Mouse (Mus musculus) cerebellum, adult (tissue): ENCODE data around the gene Csk.
A peak's percentile ranks its signal among the peaks of the same experiment; 100 is the strongest.

Experiments used
- ATAC-seq: cut with Nextera tagmentation; 2 replicates; pipeline ENCODE4 v1.9.2; 2017; ENCODE audit warnings: mild to moderate bottlenecking, moderate library complexity, mixed read lengths; ENCODE audit not compliant: insufficient number of reproducible peaks, low FRiP score, low TSS enrichment

The Csk gene

DNA sequence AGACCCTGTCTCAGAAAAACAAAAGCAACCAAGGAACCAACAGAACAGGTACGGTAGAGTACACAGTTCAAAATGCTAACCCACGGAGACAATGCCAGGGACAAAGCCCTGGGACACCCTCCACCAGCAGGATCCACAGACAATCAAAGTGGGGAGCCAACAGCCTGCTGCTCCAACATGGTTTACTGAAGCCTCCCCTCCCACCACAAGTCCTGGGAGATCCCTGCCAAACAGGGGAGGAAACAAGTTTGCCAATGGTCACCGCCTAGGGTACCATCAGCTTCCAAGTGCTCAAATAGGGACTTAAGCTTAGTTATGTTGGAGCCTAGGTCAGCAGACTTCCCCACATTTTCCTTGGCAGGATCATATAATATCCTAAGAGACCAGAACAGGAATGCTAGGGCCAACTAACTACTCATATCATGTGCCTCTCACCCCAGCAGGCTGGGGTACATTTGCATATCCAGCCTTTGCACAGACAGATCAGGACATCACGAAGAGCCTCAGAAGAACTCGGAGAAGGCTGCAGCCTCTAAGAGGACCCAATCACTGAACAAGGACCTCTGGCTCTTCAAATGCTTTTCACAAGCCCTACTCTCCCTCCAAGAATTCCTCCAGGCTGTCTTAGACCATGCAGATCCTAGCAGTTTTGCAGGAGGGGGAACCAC, 13.6 kb downstream of the Csk start:
- ATAC-seq: no peak

DNA sequence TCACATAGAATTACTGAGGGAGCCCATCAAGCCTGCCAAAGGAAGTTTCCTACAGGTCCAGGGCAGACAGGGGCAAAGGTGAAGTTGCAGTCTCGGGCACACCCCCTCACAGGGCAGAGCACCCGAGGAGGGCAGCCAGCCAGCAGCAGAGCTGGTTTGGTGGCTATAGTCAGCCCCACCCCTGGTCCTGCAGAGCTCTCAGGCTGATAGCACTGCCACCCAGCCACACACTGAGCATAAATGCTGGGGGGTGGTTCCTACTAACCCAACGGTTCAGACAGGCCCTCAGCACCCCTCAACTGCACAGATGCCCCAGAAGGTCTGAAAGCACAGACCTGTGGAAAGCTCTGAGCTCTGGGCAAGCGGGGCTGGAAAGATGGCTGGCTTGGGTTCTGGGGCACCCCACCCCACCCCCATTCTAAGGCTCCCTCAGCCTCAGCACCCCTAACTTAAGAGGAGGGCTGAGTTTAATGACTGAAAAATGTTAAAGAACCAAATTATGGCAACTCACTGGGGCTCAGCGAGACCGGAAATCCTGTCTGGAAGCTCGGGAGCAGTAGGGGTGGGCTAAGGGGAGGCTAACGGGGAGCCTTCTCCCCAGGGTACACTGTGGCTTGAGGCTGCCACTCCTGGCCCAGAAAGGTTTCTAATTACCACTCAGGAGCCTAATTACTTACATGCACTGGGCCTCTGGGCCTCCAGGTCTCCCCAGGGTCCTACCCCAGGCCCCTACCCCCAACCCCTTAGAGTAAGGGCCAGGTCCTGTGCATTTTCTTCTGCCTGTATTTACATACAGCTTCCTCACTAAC, 14.6 kb downstream of the Csk start:
- ATAC-seq: no peak

DNA sequence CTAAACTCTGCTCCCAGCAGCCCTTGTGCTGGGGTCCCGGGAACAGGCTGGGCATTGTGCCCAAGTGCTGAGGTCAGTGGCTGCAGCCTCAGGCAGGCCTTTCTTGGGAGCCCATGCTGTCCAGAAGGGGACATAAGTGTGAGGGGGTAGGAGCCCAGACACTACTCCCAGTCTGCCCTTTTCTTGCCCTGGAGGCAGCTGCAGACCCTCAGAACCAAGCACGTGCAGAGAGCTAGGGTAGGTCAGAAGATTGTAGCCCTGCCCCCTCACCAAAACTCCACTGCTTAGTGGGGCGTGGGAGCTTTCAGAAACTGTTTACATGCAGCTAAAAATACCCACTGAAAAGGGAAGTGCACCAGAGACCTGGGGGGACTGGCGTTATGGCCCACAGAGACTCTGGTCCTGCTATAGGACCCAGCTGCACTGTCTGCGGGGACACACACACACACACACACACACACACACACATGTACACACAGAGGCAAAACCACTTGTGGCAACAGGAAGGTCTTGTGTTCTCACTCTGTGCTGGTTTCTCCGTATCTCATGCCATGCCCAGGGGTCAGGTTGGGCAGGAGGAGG, 15.6 kb downstream of the Csk start:
- no peak for ATAC-seq

DNA sequence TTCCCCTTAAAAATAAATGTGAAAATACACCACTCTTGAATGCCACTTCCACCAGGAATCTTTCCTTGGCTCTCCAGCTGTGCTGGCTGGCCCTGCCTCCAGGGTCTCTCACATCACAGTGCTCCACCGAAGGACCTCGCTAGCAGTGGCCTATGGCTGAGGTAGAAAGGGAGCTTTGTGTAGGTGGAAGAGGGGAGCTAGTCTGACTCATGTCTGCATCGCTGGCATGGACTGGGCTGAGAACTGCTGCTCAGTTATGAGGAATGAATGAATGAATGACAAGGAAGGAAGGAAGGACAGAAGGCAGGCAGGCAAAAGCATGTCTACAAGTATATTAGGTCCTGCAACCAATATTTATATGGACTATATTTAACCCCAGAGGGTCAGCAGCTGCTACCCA, 16.2 kb downstream of the Csk start:
- ATAC-seq: no peak

DNA sequence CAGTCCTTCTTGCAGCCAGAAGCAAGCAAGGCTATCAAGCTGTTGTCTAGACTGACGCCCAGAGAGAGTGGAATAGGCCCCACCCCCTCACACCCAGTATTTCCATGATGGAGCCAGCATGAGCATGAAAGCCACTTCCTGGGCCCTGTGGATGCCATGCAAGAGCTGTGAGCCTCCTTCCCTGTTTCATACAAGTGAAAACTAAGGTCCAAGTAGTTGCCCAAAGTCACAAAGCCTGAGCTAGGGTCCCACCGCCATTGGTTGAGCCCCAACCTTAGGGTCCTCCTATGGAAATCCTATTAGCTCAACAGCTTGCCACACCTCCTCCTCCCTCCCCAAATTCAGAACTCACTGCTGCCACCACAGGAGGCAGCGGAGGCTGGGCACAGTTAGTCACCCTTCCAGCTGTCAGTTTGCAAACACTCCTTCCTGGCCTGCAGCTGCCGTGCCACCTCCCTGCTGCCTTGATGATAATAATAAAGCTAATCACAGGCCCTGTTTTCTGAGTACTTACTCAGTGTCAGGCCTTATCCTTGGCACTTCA, 19.9 kb downstream of the Csk start:
- ATAC-seq: no peak

DNA sequence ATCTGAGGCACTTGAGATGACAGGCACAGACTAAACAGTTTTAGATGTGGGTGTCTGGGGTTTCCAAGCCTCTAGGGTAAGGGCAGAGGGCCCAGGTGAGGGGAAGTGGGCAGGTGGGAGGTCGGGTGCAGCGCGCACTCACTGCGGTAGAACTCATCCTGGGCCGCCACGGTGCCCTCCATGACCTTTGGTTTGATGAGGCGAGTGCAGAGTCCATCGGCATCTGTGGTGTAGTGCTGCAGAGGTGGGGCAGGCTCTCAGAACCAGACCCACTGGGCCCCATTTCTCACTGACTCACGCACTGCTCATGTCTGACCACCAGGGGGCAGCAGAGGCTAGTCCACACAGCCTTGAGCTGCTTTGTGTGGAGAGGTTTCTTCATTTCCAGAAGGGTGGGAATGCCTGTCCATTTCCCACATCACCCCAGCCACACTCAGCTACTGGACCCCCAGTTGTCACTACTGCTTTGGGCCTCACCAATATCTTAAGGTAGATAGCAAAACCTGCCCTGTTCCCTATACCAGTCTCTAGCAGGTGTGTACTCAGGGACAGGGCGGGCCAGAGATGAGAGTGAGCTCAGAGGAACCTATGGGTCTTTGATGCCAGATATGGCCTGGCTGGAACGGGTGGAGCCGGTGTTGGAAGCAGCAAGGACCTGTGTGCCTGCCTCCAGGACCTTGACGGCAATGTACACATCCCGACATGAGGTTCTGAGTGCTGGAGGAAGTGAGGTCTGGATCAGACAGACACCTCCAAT, 24.1 kb downstream of the Csk start:
- ATAC-seq: 0 out of 2 replicates have a peak, but pooled peaks have one; percentile 37

DNA sequence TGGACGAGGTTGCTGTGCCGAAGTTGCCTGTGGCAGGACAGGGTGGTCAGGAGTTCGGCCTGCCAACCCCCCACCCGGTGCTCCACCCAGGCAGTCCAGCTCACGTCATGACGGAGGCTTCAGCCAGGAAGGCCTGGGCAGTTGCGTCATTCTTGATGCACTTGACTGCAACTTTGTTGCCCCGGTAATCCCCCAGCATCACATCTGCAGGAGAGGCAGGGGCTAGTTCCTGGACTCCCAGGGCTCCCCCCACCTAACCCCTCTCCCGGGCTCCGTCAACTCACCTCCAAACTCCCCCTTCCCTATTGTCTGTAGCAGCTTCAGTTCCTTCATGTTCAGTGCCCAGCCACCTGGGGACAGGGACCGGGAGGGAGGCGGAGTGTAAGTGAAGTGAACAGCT, 24.7 kb downstream of the Csk start:
- ATAC-seq: no peak

DNA sequence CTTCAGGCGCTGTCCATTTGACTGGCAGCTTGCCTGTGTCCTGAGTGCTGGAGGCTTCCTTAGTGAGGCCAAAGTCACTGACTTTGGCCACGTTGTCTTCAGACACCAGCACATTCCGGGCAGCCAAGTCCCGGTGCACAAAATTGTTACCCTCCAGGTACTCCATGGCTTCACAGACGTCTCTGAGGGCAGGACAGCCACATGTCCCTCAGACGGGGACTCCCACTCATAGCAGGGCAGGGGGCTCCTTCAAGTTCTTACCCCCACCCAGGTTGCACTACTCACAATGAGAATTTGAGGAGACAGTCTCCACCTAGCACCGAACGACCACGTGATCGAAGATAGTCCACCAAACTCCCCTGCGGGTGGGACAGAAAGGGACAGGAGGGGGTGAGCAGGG, 25.5 kb downstream of the Csk start:
- ATAC-seq: no peak

DNA sequence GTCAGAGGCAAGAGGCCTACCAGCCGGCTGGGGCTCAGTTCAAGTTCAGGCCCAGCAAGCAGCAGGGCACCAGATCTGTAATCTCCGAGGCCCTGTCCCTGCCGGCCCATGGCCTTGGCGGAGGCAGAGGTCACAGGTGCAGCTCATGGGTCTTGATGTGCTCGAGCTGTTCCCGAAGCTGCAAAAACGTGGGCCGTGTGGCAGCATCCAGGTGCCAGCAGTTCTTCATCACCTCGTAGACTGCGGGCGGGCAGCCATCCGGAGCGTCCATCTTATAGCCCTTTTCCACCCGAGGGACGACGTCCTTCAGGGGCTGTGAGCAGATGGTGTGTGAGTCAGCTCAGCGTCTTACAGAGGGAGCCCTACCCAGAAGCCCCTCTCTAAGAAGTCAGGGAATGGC, 26.2 kb downstream of the Csk start:
- ATAC-seq: no peak

DNA sequence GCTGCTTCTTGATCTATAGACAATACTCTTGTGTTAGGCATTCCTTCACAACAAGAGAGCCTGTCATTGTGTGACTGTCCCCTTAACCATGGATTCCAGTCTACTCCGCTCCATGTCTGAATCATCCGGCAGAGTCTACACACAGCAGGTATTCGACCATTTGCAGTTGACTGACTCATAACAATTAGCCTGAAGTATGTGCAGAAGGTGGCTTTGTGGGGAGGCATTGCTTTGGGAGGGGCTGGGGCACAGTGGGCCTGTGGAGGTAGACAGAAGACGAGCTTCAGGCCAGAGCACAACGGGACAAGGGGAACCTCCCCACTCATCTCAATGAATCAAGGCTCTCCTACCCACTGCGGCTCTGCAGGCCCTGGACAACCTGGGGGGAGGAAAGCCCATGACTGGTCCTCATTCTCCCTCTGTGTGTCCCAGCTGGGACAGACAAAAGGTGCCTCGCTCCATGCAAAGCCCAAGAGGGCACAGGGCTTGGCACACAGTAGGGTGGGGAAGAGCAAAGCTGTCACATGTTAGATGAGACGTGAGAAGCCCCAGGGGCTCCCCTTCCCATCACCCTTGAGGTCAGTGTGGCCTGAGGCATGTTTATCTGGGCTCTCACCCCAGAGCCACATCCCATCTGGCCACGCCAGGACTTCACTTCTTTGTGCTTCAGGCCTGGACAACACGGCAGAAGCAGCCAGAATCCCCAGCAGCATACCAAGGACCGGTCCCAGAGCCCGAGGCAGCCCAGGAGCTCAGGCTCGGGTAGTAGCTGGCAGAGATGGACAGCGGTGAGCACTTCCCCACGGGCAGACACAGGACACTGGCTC, 27.5 kb downstream of the Csk start:
- no peak for ATAC-seq

DNA sequence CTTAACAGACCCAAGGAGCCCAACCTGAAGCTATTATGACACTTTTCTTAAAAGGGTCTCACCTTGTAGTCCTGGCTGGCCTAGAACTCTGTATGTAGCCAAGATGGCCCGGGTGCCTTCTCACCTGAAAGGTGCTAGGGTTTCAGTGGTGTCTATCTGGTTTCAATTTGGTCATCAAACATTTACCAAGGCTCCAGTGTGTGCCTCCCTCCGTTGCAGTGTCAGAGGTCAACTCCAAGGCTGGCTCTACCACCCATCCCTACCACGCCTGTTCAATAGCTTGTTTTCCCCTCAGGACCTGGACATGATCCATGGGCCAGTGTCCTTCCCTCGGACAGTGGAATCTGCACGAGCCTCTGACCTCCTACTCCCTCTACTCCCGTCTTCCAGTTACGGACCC, 29.1 kb downstream of the Csk start:
- ATAC-seq: no peak

DNA sequence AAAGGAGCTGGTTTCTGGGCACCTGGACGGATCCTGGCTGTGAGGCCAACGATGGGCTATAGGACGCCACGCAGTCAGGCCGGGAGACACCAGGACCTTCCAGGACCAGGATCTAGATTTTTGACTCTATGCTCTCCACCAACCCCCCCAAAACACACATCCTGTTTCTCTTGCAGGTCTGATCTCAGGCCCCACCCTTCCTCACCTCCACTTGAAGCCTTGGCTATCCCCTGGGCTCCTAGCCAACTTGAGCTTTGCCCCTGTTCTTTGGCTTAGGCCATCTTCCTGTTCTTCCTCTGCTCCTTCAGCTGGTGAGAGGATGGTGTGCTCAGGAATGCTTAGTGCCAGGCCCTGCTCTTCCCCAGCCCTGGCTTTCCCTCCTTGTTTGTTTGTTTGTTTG, 32.8 kb downstream of the Csk start, which contains the start of gene Lman1l:
TSS of gene Lman1l (minus strand) at position 101 of the 400 bp plus-strand sequence.
- ATAC-seq: no peak

DNA sequence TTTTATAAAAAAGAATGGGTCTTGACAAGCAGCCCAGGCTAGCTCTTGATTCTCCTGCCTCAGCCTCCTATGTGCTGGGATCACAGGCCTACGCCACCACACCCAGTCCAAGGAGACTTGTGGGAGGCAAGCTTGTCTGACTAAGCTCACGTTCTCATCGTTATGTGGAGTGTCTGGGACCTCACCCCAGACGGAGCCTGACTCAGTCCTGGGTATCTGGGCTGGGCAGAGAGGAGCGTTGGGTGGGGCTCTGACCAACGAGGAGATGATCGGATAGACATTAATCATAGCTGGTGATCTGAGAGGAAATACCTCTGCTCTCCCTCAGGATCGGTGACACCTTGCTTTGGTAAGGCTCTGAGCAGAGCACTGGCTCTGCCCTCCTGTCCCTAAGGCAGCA, 34.6 kb downstream of the Csk start:
- ATAC-seq: no peak

DNA sequence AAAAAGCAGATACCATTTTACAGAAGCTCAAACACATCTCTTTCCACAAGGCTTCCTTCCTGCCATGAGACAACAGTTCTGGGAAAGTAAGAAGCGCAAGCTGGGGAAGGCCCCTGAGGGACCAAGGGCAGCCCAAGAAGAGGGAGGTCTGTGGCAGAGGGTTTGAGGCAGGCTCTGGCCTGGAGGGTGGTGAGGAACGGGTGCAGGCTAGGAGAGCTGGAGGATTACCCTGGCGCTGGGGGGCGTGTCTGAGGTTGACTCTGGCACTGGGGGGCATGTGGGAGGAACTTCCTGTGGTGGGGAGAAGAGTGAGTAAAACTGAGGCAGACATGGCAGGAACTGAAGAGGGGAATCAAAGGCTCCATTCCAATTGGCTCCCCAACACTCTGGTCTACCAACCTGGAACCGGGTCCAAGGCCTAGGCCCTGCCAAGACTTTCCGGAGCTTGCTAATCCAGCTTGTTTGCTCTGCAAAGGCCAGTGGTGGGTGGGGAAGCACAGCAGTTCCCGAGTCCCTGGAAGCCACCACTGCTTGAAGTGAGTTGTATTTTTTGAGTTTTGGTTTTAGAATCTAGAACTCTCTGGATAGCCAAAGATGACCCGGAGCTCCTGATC, 35.8 kb downstream of the Csk start:
- no peak for ATAC-seq

DNA sequence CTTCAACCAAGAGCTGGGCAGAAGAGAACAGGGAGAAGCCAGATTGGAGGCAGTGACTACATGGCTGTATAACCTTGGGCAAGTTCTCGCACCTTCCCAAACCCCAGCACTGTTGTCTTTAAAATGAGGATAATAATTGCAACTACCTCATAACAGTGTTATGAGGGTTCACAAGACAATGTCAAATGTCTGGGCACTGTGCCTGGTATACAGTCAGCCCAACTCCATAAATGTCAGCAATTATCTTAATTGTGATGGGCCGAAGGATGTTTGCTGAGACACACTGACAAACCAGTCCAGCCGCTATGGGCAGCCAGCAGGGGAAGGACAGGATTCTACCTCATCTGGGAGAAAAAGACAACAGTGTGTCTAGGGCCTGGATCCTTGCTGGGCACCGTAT, 38.6 kb downstream of the Csk start:
- ATAC-seq: no peak

DNA sequence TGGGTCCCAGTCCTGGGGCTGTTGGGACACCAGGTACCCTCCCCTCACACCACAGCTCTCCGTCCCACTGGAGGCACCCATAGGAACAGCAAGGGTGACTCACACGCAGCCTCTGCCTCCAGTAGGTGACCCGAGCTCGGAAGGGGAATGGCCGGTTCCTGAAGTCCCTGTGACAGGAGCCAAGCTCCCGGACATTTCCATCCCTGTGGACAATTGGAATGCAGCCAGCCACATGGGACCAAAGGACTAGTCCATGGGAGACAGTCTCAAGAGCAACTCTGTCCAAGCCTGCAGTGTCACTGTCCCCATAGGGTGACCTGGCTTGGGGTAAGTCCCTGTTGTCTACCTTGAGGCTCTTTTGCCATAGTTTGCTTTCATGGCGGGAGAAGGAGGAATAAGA, 39.5 kb downstream of the Csk start:
- ATAC-seq: no peak

DNA sequence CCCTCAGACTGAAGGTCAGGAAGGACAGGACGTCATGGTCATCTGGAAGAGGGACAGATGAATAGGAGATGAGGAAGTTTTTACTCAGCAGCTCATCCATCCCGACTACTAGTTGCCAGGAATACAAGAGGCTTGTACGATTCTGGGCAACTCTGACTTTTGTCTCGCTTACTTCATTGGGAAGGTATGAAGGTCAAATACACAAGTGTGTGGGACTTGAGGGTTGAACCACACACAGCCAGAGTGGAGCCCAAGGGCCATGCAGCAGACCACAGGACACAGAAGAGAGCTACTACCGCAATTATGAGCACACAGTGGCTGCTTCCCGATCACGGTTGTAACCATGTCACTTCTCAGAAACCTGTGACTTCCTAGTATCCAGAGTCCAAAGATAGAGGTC, 40.8 kb downstream of the Csk start:
- ATAC-seq: no peak

DNA sequence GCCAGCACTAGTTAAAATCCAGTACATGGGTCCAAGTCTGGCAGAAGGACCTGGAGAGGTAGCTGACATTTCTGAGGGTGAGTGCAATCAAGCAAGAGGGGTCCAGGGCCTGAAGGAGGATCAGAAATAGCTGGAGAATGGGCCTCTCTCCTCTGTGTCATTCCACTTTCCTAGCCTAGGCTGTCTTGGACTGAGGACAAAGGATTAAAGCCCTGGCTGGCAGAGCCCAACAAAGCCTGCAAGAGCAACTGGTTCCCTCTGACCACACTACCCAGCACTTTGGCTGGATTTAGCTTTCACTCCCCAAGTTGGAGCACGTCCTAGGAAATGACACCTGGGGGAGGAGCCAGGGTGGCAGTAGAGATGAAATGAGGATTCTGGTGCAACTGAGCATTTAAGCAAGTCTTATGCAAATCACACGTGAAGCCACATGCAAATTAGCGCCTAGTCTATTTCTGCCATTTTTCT, 43.0 kb downstream of the Csk start:
- ATAC-seq: 0 out of 2 replicates have a peak, but pooled peaks have one; percentile 40

DNA sequence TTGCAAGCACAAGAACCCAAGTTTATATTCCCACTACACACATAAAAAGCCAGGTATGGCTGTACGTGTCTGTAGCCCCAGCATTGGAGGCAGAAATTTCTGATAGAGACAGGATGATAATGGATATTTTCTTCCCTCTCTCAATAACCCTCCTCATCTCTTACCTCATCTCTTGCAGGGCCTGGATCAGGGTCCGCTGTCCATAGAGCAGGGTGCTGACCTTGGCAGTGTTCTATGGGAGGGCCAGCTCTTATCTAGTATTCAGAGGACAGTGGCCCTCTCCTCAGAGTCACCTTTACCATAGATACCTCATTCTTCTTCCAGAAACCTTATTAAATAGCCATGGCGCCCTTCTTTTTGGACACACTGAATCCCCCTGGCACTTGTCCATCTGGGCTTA, 43.6 kb downstream of the Csk start:
- no peak for ATAC-seq
